Mouse (Mus musculus) kidney, postnatal 10 days (tissue): ENCODE results near the gene Dvl1.

Experiments used
- DNase-seq: peaks from one replicate; pipeline ENCODE4 v3.0.0; 2021; ENCODE audit warnings: mixed read lengths

The Dvl1 gene

GRCm38 (mm10) chr4:155883587-155883986, 36.4 kb downstream of the Dvl1 start:
- peak; percentile 6 for DNase-seq

DNA sequence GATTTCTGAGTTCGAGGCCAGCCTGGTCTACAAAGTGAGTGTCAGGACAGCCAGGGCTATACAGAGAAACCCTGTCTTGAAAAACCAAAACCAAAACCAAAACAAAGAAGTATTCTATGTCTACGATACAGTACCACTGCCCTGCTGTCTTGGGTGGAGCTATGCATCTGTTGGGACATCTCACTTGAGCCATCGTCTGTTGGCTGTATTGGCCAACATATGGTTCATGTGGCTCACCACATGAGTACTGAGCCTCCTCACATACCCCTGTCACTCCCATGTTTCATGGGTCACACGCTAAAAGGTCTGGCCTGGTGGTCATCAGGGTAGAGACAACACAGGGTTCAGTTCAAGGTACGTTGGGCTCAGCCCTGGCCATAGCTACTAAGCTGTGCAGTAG, 39.1 kb downstream of the Dvl1 start:
- no peak for DNase-seq

DNA sequence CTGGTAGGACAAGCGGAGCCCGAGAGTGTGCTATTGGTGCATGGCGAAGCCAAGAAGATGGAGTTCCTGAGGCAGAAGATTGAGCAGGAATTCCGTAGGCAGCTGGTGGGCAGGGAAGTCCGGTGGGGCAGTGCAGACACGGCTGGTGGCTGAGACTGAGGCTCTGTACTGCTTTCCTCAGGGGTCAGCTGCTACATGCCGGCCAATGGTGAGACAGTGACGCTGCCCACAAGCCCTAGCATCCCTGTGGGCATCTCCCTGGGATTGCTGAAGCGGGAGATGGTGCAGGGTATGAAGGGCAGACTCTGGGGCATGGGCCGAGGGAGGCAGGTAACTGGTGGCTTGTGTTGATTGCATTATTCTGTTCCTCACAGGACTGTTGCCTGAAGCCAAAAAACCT, 40.5 kb downstream of the Dvl1 start:
- no peak for DNase-seq

GRCm38 (mm10) chr4:155888181-155888580, 41.0 kb downstream of the Dvl1 start:
- no peak for DNase-seq

GRCm38 (mm10) chr4:155889316-155889715, 42.1 kb downstream of the Dvl1 start:
- DNase-seq, result no peak

GRCm38 (mm10) chr4:155891011-155891471, 43.8 kb downstream of the Dvl1 start:
- DNase-seq, result peak; percentile 46

- DNase-seq, result peak; percentile 99
These were observed 44.4 kb downstream of the Dvl1 start, which contains the start of the genes Pusl1 and Acap3 for GRCm38 (mm10) chr4:155891551-155892001. Gene Pusl1 (minus strand): TSS chr4:155891781. Gene Acap3 (plus strand): TSS chr4:155891822.

DNA sequence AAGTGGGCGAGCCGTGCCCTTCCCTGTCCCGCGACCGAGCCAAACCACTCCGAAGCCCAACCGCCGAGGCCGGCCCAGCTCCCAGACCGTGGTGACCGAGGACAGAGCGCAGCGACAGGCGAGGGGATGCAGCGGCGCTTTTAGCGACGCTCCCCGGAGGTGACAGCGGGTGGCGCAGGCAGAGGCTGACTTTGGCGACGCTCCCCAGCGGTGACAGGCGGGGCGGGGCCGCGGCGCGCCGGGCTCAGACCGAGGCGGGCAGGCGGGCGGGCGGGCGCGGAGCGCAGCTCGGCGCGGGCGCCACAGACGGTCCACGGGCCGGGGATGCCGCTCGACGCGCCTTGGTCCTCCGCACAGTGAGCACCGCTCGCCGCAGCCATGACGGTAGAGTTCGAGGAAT, 44.8 kb downstream of the Dvl1 start:
- peak; percentile 92 for DNase-seq

- DNase-seq, result peak; percentile 68
These were observed 45.4 kb downstream of the Dvl1 start for GRCm38 (mm10) chr4:155892438-155893211.

- DNase-seq, result peak; percentile 3
These were observed 46.0 kb downstream of the Dvl1 start for GRCm38 (mm10) chr4:155893212-155893690.

DNA sequence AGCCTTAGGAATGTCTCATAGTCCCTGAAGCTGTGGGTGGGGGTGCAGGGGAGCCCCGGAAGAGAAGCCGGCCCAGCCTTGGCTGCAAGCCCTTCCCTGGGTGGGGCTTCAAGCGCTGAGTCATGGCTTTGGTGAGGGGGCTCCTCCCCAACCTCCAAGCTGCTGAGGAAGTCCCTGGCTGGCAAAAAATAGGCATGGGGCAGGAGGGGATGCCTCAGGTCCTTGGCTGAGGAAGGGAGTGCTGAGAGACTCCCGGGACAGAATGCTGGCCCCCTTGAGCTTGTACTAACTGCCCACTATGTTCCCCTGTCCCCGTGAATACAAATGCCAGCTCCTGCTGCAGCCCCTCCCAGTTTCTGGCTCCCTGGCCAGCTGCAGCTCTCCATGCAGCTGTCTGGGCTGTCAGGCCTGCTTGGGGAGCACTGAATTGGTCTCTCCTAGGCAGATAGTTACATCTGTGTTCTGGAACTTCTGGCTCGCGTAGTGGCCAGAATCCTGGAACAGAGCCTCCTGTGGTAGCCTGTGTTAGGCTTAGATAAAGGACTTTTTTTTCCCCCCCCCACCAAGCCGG, 47.2 kb downstream of the Dvl1 start:
- DNase-seq, result peak; percentile 70

GRCm38 (mm10) chr4:155895216-155895615, 48.0 kb downstream of the Dvl1 start:
- peak; percentile 81 for DNase-seq

DNA sequence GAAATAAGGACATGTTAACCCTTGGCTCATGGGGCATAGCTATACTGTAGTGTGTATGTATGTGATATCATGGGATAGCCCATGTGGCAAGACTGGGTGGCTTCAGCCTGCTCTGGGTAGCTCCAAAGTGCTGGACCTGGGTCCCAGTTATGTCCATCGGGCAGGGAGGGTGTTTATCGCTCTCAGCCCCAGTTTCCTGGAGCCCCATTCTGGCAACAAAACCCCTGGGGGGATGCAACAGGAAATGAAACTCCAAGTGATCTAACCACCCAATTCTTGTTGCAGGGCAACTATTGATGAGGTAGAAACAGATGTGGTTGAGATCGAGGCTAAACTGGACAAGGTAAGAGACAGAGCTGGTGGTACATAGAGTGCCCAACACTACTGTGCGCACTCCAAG, 48.6 kb downstream of the Dvl1 start:
- peak; percentile 6 for DNase-seq

DNA sequence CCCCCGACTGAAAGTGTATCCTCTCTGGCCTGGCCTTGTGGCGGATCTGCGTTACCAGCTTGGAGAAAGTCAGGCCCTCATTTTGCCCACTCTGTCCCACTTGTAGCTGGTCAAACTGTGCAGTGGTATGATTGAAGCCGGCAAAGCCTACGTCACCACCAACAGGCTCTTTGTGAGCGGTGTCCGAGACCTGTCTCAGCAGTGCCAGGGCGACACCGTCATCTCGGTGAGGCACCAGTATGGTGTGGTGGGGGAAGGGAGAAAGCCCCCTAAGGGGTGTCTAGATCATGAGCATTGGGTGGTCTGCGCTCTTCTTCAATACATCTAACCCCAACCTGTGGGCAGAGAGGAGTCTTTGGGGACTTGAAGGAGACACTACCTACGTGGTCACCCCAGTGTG, 49.3 kb downstream of the Dvl1 start:
- peak; percentile 2 for DNase-seq

DNA sequence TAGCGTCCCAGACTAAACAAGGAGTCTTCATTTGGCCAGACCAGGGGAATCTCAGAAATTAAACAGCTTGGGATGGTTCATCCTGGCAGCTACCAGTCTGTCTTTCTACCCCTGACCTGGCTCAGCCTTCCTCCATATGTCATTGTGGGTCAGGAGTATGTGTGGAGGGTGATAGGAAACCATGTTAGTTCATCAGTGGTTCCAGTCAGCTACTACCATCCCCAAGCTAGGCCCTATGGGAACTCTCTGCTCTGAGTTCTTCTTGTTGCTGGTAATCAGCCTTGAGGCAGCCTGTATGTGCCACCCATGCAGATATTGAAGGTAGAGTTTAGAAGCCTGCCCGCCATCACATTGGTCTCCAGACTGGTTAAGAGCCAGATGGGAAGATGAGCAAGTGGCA, 51.1 kb downstream of the Dvl1 start:
- DNase-seq, result peak; percentile 2

DNA sequence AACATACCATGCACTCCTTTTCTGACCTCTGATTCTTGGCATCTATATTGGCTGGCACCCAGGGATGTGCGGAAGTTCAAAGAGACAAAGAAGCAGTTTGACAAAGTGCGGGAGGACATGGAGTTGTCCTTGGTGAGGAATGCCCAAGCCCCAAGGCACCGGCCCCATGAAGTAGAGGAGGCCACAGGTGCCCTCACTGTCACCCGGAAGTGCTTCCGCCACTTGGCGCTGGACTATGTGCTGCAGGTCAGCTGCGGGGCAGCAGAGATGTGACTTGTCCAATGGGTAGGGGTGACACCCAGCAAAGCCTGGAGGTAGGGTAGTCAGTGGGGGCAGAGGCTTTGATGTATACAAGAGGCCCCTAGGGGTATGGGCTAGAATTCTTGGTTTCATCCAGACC, 52.2 kb downstream of the Dvl1 start:
- peak; percentile 5 for DNase-seq

DNA sequence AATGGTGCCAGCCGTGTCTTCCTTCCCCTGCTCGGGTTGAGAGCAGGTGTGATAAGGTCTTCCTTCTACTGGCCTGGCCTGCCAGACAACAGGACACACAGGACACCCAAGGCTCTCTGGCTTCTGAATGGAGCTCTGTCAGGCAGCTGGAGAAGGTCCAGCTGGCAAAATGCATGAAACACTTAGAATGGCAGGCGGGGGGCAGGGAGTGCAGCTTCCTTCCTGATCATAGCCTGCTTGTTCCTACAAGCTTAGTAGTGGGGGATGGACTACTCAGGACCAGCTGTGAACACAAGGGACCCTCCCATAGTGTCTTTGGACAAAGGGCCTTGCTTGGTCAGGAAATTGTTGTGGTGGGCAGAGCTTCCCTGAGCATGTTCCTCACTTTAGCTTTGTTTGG, 54.0 kb downstream of the Dvl1 start:
- DNase-seq, result peak; percentile 79

- peak; percentile 10 for DNase-seq
These were observed 56.0 kb downstream of the Dvl1 start for GRCm38 (mm10) chr4:155903246-155903645.

- peak; percentile 51 for DNase-seq
These were observed 57.3 kb downstream of the Dvl1 start for GRCm38 (mm10) chr4:155904318-155905102.

DNA sequence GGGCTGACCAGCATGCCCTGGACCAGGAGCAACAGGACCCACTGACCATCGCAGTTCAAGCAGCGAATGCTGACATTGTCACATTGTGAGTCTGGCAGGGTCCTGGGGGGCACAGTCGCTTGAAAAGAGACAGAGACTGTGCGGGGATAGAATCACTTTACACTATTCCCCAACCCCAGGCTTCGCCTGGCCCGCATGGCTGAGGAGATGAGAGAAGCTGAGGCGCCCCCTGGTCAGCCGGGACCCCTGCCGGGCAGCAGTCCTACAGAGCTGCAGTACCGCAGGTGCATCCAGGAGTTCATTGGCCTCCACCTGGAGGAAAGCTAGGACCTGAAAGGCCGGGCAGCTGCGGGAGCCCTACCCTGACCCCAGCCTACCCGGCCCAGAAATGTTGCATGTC, 58.4 kb downstream of the Dvl1 start:
- DNase-seq, result peak; percentile 4

- peak; percentile 6 for DNase-seq
These were observed 58.9 kb downstream of the Dvl1 start for GRCm38 (mm10) chr4:155906125-155906524.

DNA sequence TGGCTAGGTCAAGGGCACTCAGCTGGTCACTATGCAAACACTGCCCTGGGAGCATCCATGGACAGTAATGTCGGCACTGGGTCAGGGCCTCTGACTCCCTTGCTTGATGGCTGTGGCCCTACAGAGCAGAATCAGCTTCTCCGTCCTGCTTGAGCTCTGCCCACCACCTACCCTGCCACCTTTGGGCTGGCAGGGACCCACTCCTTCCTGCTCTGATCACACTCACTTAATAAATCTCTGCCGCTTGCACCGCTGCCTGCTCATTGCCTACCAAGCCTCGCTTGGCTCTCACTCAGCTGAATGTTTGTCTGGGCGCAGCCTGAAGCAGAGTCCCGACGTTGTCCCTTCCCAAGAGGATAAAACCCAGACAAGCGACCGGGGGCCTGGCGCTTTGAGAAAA, 59.8 kb downstream of the Dvl1 start:
- no peak for DNase-seq

GRCm38 (mm10) chr4:155908281-155908680, 61.1 kb downstream of the Dvl1 start:
- DNase-seq, result peak; percentile 5
